Mouse (Mus musculus) liver, adult 2 months (tissue): Measurements from ENCODE around the gene Lrrc10b.

Experiments used
- CTCF ChIP-seq: fragments of 200-500 bp; IDR thresholded peaks from 2 replicates; pipeline ENCODE4 v1.5.1; 2011; ENCODE audit warnings: low read depth, low read length, control low read depth
- POLR2A ChIP-seq: fragments of 200-500 bp; IDR thresholded peaks from 2 replicates; pipeline ENCODE4 v1.6.1; 2011; ENCODE audit warnings: low read length, control low read depth; ENCODE audit not compliant: insufficient read depth; ENCODE audit errors: extremely low read depth

DNA sequence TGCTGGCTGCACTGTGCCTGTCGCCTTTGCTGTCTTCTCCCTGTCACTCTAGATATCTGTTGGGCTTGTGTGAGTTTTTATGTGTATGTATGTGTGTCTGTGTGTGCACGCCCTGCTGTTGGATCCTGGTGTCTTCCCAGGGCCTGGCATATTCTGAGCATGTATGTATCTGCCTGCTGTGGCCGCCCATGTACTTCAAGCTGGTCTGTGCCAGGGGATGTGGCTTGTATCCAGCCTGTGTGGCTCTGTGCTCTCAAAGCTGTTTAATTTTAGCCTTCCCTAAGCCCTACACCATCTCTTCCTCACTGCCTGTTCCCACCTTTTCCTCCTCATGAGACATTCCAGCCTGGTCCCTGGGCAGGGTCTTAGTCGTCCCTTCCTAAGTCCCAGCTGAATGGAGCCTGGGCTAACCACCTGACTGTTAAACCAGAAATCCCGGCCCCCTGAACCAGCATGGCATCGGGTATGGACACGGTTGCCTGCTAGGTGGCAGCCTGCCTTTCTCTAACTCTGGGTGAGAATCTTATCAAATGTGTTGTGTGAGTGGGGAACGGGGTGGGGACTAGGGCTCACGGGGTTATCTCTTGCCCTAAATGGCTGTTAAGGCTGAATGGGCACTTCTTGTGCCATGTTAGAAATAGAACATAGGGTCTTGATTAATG, 23.3 kb downstream of the Lrrc10b start:
- no peak for TF ChIP-seq CTCF
- TF ChIP-seq POLR2A: no peak
